Mouse (Mus musculus) midbrain, embryonic 12.5 days (tissue): ENCODE results near the gene Kif20b. TPM values are rescaled to one million over a fixed set of nuclear protein-coding genes. Genes with fewer than 3 reads are reported as not detected.
A peak's percentile ranks its signal among the peaks of the same experiment; 100 is the strongest.

Source experiments
- ATAC-seq: fragments of 200-750 bp; cut with Nextera tagmentation; 2 replicates; pipeline ENCODE4 v1.8.0; 2017; ENCODE audit warnings: low read depth, moderate TSS enrichment, moderate library complexity; ENCODE audit not compliant: low FRiP score
- H3K27ac ChIP-seq: fragments of 300-500 bp; sonication (generic); replicated peaks from 2 replicates; pipeline ENCODE4 v1.5.1; 2016; ENCODE audit warnings: mild to moderate bottlenecking
- H3K27me3 ChIP-seq: fragments of 300-500 bp; sonication (generic); 2 replicates; pipeline ENCODE4 v1.6.1; 2016; ENCODE audit warnings: mild to moderate bottlenecking
- H3K36me3 ChIP-seq: fragments of 300-500 bp; sonication (generic); 2 replicates; pipeline ENCODE4 v1.6.1; 2016
- H3K4me1 ChIP-seq: fragments of 300-500 bp; sonication (generic); 2 replicates; pipeline ENCODE4 v1.6.1; 2016
- H3K4me2 ChIP-seq: fragments of 300-500 bp; sonication (generic); replicated peaks from 2 replicates; pipeline ENCODE4 v1.6.1; 2016; ENCODE audit warnings: mild to moderate bottlenecking, moderate library complexity
- H3K4me3 ChIP-seq: fragments of 300-500 bp; sonication (generic); 2 replicates; pipeline ENCODE4 v1.5.1; 2016; ENCODE audit warnings: mild to moderate bottlenecking
- H3K9ac ChIP-seq: fragments of 300-500 bp; sonication (generic); replicated peaks from 2 replicates; pipeline ENCODE4 v1.6.1; 2016; ENCODE audit warnings: mild to moderate bottlenecking, moderate library complexity
- H3K9me3 ChIP-seq: fragments of 300-500 bp; sonication (generic); 2 replicates; pipeline ENCODE4 v1.6.1; 2016; ENCODE audit warnings: mild to moderate bottlenecking
- WGBS: fragments of 180-500 bp; shearing (Covaris S2); methylation state at CpG from one replicate; pipeline ENCODE4 v1.1.7; 2016; 5-methylcytosine and 5-hydroxymethylcytosine counted together
- polyA plus RNA-seq: library from polyadenylated mRNA; unstranded; fragments of >200 nt; fragmentation: Nextera tagmentation; extraction: Ambion mirVana; gene quantifications from 2 replicates; pipeline ENCODE4 v1.2.1, GENCODE M21; 2016

The Kif20b gene
- polyA plus RNA-seq, 1 experiment from 2014 or later: 73.5 TPM

GRCm38 (mm10) chr19:34895082-34895481 lies 27.1 kb upstream of the Kif20b start:
- no peak overlapping the region for H3K27ac ChIP-seq
- no peak overlapping the region for H3K4me3 ChIP-seq
- H3K36me3 ChIP-seq: no peaks in the 10 kb centered on the region
- 92% methylated on average over 4 of the region's 4 CpGs for WGBS
- H3K4me2 ChIP-seq: no peak overlapping the region
- H3K9ac ChIP-seq: no peak overlapping the region
- H3K27me3 ChIP-seq: no peaks in the 10 kb centered on the region
- H3K9me3 ChIP-seq: no peaks in the 10 kb centered on the region
- no peak for ATAC-seq
- H3K4me1 ChIP-seq: no peaks in the 10 kb centered on the region

DNA sequence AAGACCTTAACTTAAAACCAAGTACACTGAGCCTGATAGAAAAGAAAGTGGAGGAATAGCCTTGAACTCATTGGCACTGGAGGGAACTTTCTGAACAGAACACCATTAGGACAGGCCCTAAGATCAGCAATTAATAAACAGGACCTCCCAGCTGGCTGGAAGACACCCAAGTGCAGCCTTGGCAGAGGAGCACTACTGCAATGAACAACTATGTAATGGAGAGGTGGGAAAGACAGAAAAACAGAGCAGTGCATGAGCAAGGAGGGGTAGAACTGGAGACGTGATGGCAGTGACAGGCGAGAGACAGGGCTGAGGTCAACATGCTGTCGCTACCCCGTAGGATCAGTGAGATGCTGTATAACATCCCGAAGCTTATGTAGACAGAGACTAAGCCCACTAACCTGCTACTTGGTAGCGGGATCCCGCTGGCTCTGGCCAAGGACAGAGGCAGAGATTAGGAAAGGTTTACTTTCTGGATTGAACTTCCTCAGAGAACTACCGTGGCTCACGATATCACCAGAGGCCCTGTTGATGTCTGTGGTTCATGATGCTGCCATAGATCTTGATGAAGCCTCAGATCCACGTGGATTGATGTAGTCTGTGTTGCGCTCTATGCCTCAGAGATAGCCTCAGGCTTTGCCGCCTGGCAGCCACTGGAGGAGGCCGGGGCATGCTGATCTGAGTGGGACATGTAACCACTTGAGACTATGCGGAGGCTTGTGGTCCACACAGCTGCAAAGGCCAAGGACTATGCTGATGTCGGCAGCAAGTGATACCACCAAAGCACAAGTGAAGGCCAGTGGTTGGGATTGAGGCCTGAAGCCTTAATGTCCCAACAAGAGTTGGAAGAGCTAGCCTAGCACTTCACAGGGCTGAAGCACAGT lies 24.8 kb upstream of the Kif20b start:
- H3K4me1 ChIP-seq: no peaks in the 10 kb centered on the region
- H3K27ac ChIP-seq: no peak overlapping the region
- no peaks in the 10 kb centered on the region for H3K27me3 ChIP-seq
- H3K9me3 ChIP-seq: no peaks in the 10 kb centered on the region
- no peaks in the 10 kb centered on the region for H3K36me3 ChIP-seq
- 92% methylated on average over 15 of the region's 15 CpGs for WGBS
- ATAC-seq: no peak
- H3K9ac ChIP-seq: no peak overlapping the region
- H3K4me2 ChIP-seq: no peak overlapping the region
- H3K4me3 ChIP-seq: no peak overlapping the region

- H3K9ac ChIP-seq: no peak overlapping the region
- H3K27ac ChIP-seq: no peak overlapping the region
- WGBS: 88% methylated on average over 4 of the region's 4 CpGs
- no peaks in the 10 kb centered on the region for H3K4me1 ChIP-seq
- H3K27me3 ChIP-seq: no peaks in the 10 kb centered on the region
- H3K36me3 ChIP-seq: no peaks in the 10 kb centered on the region
- no peaks in the 10 kb centered on the region for H3K9me3 ChIP-seq
- H3K4me2 ChIP-seq: no peak overlapping the region
- no peak for ATAC-seq
- no peak overlapping the region for H3K4me3 ChIP-seq
Measured at GRCm38 (mm10) chr19:34898941-34899340, 23.2 kb upstream of the Kif20b start.

- Histone ChIP-seq H3K4me2 (no peak overlapping the region), H3K36me3 (no peaks in the 10 kb centered on the region), H3K4me1 (no peaks in the 10 kb centered on the region), H3K9ac (no peak overlapping the region), H3K4me3 (no peak overlapping the region), H3K27me3 (no peaks in the 10 kb centered on the region), H3K9me3 (no peaks in the 10 kb centered on the region), H3K27ac (no peak overlapping the region)
- 94% methylated on average over 7 of the region's 7 CpGs for whole genome bisulfite sequencing
- ATAC-seq: no peak
Measured at GRCm38 (mm10) chr19:34901266-34901665, 20.9 kb upstream of the Kif20b start.

- H3K36me3 ChIP-seq: no peaks in the 10 kb centered on the region
- H3K4me3 ChIP-seq: no peak overlapping the region
- H3K27ac ChIP-seq: no peak overlapping the region
- no peaks in the 10 kb centered on the region for H3K27me3 ChIP-seq
- 82% methylated on average over 2 of the region's 2 CpGs for WGBS
- no peak overlapping the region for H3K4me2 ChIP-seq
- H3K4me1 ChIP-seq: no peaks in the 10 kb centered on the region
- ATAC-seq: no peak
- H3K9ac ChIP-seq: no peak overlapping the region
- H3K9me3 ChIP-seq: no peaks in the 10 kb centered on the region
Measured at GRCm38 (mm10) chr19:34901735-34902134, 20.4 kb upstream of the Kif20b start.

- Histone ChIP-seq H3K9me3 (no peaks in the 10 kb centered on the region), H3K4me1 (no peaks in the 10 kb centered on the region), H3K27ac (no peak overlapping the region), H3K36me3 (no peaks in the 10 kb centered on the region), H3K27me3 (no peaks in the 10 kb centered on the region), H3K4me3 (no peak overlapping the region), H3K9ac (no peak overlapping the region), H3K4me2 (no peak overlapping the region)
- ATAC-seq: no peak
- 81% methylated on average over 5 of the region's 5 CpGs for WGBS
Measured at GRCm38 (mm10) chr19:34904032-34904431, 18.1 kb upstream of the Kif20b start.

GRCm38 (mm10) chr19:34905424-34905823 lies 16.7 kb upstream of the Kif20b start:
- H3K4me2 ChIP-seq: no peak overlapping the region
- H3K9ac ChIP-seq: no peak overlapping the region
- no peak overlapping the region for H3K4me3 ChIP-seq
- no peak overlapping the region for H3K27ac ChIP-seq
- no peaks in the 10 kb centered on the region for H3K36me3 ChIP-seq
- WGBS: 95% methylated on average over 7 of the region's 7 CpGs
- H3K9me3 ChIP-seq: no peaks in the 10 kb centered on the region
- no peak for ATAC-seq
- no peaks in the 10 kb centered on the region for H3K4me1 ChIP-seq
- H3K27me3 ChIP-seq: no peaks in the 10 kb centered on the region

DNA sequence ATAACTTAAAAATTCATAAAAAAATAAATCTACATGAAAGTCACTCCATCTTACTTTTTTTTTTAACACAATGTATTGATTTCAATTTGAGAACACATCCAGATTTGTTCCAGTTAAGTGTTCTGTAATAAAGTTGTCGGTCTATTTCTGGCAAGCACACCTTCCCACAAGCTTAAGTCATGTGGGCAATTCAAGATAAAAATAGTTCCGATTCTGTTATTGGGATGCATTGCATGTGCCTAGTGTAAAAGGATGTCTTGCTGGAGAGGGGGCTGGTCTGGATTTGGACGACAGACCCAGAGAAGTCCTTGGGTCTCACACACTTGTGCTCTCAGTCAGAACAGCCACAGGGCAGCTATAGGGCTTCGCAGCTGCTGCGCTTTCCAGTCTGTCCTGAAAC lies 15.4 kb upstream of the Kif20b start:
- ATAC-seq: no peak
- Histone ChIP-seq H3K4me3 (no peak overlapping the region), H3K9ac (no peak overlapping the region), H3K27ac (no peak overlapping the region), H3K4me2 (no peak overlapping the region), H3K9me3 (no peaks in the 10 kb centered on the region), H3K4me1 (no peaks in the 10 kb centered on the region), H3K27me3 (no peaks in the 10 kb centered on the region), H3K36me3 (no peaks in the 10 kb centered on the region)
- 87% methylated on average over 5 of the region's 5 CpGs for WGBS

- Histone ChIP-seq H3K36me3 (no peaks in the 10 kb centered on the region), H3K4me3 (no peak overlapping the region), H3K4me2 (no peak overlapping the region), H3K9ac (no peak overlapping the region), H3K4me1 (no peaks in the 10 kb centered on the region), H3K9me3 (no peaks in the 10 kb centered on the region), H3K27me3 (no peaks in the 10 kb centered on the region), H3K27ac (no peak overlapping the region)
- no peak for ATAC-seq
Measured at GRCm38 (mm10) chr19:34912366-34912765, 9.8 kb upstream of the Kif20b start.

DNA sequence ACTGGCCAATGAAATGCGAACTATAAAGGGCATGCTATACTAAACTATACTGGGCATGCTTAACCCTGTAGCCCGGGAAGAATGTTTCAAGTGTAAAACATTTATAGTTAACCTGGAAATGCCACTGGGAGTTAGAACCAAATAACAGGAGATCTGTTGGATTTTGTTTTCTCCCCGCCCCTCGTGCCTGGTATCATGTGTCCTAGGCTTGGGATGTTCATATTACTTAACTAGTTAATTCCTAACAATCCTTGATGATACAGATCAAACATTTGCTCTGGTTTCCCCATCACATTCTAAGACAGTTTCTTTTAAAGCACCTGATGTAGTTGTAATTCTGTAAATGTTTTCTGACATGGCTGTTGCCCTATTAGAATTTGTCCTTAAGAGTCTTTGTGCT lies 2.1 kb upstream of the Kif20b start:
- Histone ChIP-seq H3K4me1 (peaks cover 3% of the 10 kb centered on the region; the same call in 1 of the 2 replicates), H3K36me3 (peaks cover 6% of the 10 kb centered on the region; the same call in 1 of the 2 replicates), H3K9ac (no peak overlapping the region), H3K4me2 (no peak overlapping the region), H3K27me3 (no peaks in the 10 kb centered on the region), H3K9me3 (no peaks in the 10 kb centered on the region), H3K4me3 (no peak overlapping the region), H3K27ac (no peak overlapping the region)
- 91% methylated on average over 4 of the region's 4 CpGs for WGBS
- no peak for ATAC-seq

DNA sequence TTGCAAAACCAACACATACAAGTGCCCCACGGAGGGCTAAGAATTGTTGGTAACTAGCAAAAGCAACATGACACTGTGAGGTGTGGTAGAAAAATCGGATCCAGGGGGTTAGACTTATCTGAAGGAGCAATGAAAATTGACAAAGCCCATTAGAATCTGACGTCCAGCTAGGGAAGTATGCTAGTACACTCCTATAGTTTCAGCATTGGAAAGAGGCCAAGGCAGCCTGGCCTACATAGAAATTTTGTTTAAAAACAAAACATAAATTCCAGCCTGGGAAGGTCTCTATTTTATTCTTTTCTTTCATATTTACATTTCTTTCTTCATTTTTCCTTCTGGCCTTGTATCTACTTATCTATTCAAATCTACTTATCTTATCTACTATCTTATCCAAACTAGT lies 1.6 kb upstream of the Kif20b start:
- no peak overlapping the region for H3K4me3 ChIP-seq
- H3K4me2 ChIP-seq: no peak overlapping the region
- no peak for ATAC-seq
- no peaks in the 10 kb centered on the region for H3K27me3 ChIP-seq
- H3K27ac ChIP-seq: no peak overlapping the region
- 81% methylated on average over 3 of the region's 3 CpGs for WGBS
- peaks cover 3% of the 10 kb centered on the region; the same call in 1 of the 2 replicates for H3K4me1 ChIP-seq
- H3K9me3 ChIP-seq: no peaks in the 10 kb centered on the region
- H3K9ac ChIP-seq: no peak overlapping the region
- peaks cover 10% of the 10 kb centered on the region; the same call in 1 of the 2 replicates for H3K36me3 ChIP-seq

GRCm38 (mm10) chr19:34921253-34921651 lies 909 bp upstream of the Kif20b start:
- Histone ChIP-seq H3K4me3 (peak overlapping the region; percentile 67), H3K27ac (peak overlapping the region; percentile 60; the same call in 1 of the 2 replicates), H3K4me2 (peak overlapping the region; percentile 60), H3K27me3 (no peaks in the 10 kb centered on the region), H3K9me3 (no peaks in the 10 kb centered on the region), H3K4me1 (peaks cover 3% of the 10 kb centered on the region; the same call in 1 of the 2 replicates), H3K9ac (no peak overlapping the region), H3K36me3 (peaks cover 11% of the 10 kb centered on the region; the same call in 1 of the 2 replicates)
- WGBS: 25% methylated on average over 7 of the region's 7 CpGs
- ATAC-seq: peak; percentile 10; the same call in 1 of the 2 replicates
